Mouse (Mus musculus): ENCODE results near the gene Foxo3. TPM values are rescaled to one million over a fixed set of nuclear protein-coding genes. Genes with fewer than 3 reads are reported as not detected.

The Foxo3 gene
- polyA plus RNA-seq, 1 experiment from 2014 or later: 7.0 TPM

GRCm38 (mm10) chr10:42210641-42211040 lies 65.9 kb downstream of the Foxo3 start:
- ATAC-seq (replicated peaks; ENCODE audit: low FRiP score): no peak
- no peak overlapping the region for H3K9ac ChIP-seq
- H3K4me1 ChIP-seq: peaks cover 9% of the 10 kb centered on the region
- no peak overlapping the region for H3K4me3 ChIP-seq (replicated peaks)
- no peak overlapping the region for H3K27ac ChIP-seq
- no peak overlapping the region for H3K4me2 ChIP-seq
- peaks cover 5% of the 10 kb centered on the region; the same call in 1 of the 2 replicates for H3K36me3 ChIP-seq
- no peaks in the 10 kb centered on the region for H3K9me3 ChIP-seq (replicated peaks)
- WGBS: 61% methylated on average over 2 of the region's 2 CpGs
- no peaks in the 10 kb centered on the region for H3K27me3 ChIP-seq

GRCm38 (mm10) chr10:42209809-42210208 lies 66.7 kb downstream of the Foxo3 start:
- no peak for ATAC-seq (replicated peaks; ENCODE audit: low FRiP score)
- H3K27ac ChIP-seq: no peak overlapping the region
- H3K4me1 ChIP-seq: peaks cover 14% of the 10 kb centered on the region
- H3K9me3 ChIP-seq (replicated peaks): no peaks in the 10 kb centered on the region
- H3K36me3 ChIP-seq: peaks cover 5% of the 10 kb centered on the region; the same call in 1 of the 2 replicates
- H3K27me3 ChIP-seq: no peaks in the 10 kb centered on the region
- no peak overlapping the region for H3K9ac ChIP-seq
- 67% methylated on average over 6 of the region's 6 CpGs for WGBS
- H3K4me3 ChIP-seq (replicated peaks): no peak overlapping the region
- no peak overlapping the region for H3K4me2 ChIP-seq

- no peak overlapping the region for H3K27ac ChIP-seq
- WGBS: 93% methylated on average over 12 of the region's 12 CpGs
- no peak overlapping the region for H3K4me2 ChIP-seq
- no peak overlapping the region for H3K9ac ChIP-seq
- no peak overlapping the region for H3K4me3 ChIP-seq (replicated peaks)
- H3K27me3 ChIP-seq: no peaks in the 10 kb centered on the region
- peaks cover 2% of the 10 kb centered on the region; the same call in 1 of the 2 replicates for H3K36me3 ChIP-seq
- H3K4me1 ChIP-seq: peaks cover 36% of the 10 kb centered on the region
- ATAC-seq (replicated peaks; ENCODE audit: low FRiP score): no peak
- no peaks in the 10 kb centered on the region for H3K9me3 ChIP-seq (replicated peaks)
Measured at GRCm38 (mm10) chr10:42207612-42208011, 68.9 kb downstream of the Foxo3 start.

- H3K9ac ChIP-seq: no peak overlapping the region
- H3K36me3 ChIP-seq: peaks cover 2% of the 10 kb centered on the region; the same call in 1 of the 2 replicates
- peaks cover 34% of the 10 kb centered on the region for H3K4me1 ChIP-seq
- H3K9me3 ChIP-seq (replicated peaks): no peaks in the 10 kb centered on the region
- H3K4me3 ChIP-seq (replicated peaks): no peak overlapping the region
- 60% methylated on average over 20 of the region's 20 CpGs for whole genome bisulfite sequencing
- H3K27ac ChIP-seq: peak overlapping the region; percentile 71
- no peaks in the 10 kb centered on the region for H3K27me3 ChIP-seq
- no peak overlapping the region for H3K4me2 ChIP-seq
- ATAC-seq (replicated peaks; ENCODE audit: low FRiP score): no peak; the same call in 1 of the 2 replicates
Measured at GRCm38 (mm10) chr10:42204768-42205412, 71.7 kb downstream of the Foxo3 start.

GRCm38 (mm10) chr10:42203321-42204155 lies 73.0 kb downstream of the Foxo3 start:
- no peak for ATAC-seq (replicated peaks; ENCODE audit: low FRiP score)
- Histone ChIP-seq H3K4me1 (peaks cover 36% of the 10 kb centered on the region), H3K27ac (peak overlapping the region; percentile 71), H3K4me3 (replicated peaks) (no peak overlapping the region), H3K4me2 (no peak overlapping the region), H3K9me3 (replicated peaks) (no peaks in the 10 kb centered on the region), H3K36me3 (peaks cover 2% of the 10 kb centered on the region; the same call in 1 of the 2 replicates), H3K9ac (no peak overlapping the region), H3K27me3 (no peaks in the 10 kb centered on the region)
- WGBS: 44% methylated on average over 18 of the region's 18 CpGs

GRCm38 (mm10) chr10:42202561-42202960 lies 74.0 kb downstream of the Foxo3 start:
- 60% methylated on average over 8 of the region's 8 CpGs for whole genome bisulfite sequencing
- Histone ChIP-seq H3K27me3 (no peaks in the 10 kb centered on the region), H3K36me3 (peaks cover 6% of the 10 kb centered on the region), H3K4me1 (peaks cover 36% of the 10 kb centered on the region), H3K27ac (peak overlapping the region; percentile 45), H3K9ac (no peak overlapping the region), H3K4me3 (replicated peaks) (no peak overlapping the region), H3K9me3 (replicated peaks) (peaks cover 2% of the 10 kb centered on the region; the same call in 1 of the 2 replicates), H3K4me2 (no peak overlapping the region)
- ATAC-seq (replicated peaks; ENCODE audit: low FRiP score): peak; percentile 72

- H3K27me3 ChIP-seq: no peaks in the 10 kb centered on the region
- 67% methylated on average over 3 of the region's 3 CpGs for whole genome bisulfite sequencing
- H3K36me3 ChIP-seq: peaks cover 32% of the 10 kb centered on the region
- no peak overlapping the region for H3K4me2 ChIP-seq
- H3K27ac ChIP-seq: no peak overlapping the region
- H3K9me3 ChIP-seq (replicated peaks): peaks cover 10% of the 10 kb centered on the region
- no peak overlapping the region for H3K4me3 ChIP-seq (replicated peaks)
- peaks cover 39% of the 10 kb centered on the region for H3K4me1 ChIP-seq
- no peak for ATAC-seq (replicated peaks; ENCODE audit: low FRiP score)
- no peak overlapping the region for H3K9ac ChIP-seq
Measured at GRCm38 (mm10) chr10:42199472-42199871, 77.1 kb downstream of the Foxo3 start.

GRCm38 (mm10) chr10:42198682-42199081 lies 77.9 kb downstream of the Foxo3 start:
- H3K4me2 ChIP-seq: no peak overlapping the region
- H3K9ac ChIP-seq: no peak overlapping the region
- peaks cover 32% of the 10 kb centered on the region for H3K36me3 ChIP-seq
- no peaks in the 10 kb centered on the region for H3K27me3 ChIP-seq
- no peak for ATAC-seq (replicated peaks; ENCODE audit: low FRiP score)
- 83% methylated on average over 3 of the region's 3 CpGs for WGBS
- H3K4me3 ChIP-seq (replicated peaks): no peak overlapping the region
- H3K4me1 ChIP-seq: peaks cover 35% of the 10 kb centered on the region
- no peak overlapping the region for H3K27ac ChIP-seq
- H3K9me3 ChIP-seq (replicated peaks): peaks cover 10% of the 10 kb centered on the region

- Histone ChIP-seq H3K9ac (no peak overlapping the region), H3K4me1 (peaks cover 36% of the 10 kb centered on the region), H3K36me3 (peaks cover 36% of the 10 kb centered on the region), H3K27ac (no peak overlapping the region), H3K27me3 (no peaks in the 10 kb centered on the region), H3K4me3 (replicated peaks) (no peak overlapping the region), H3K4me2 (no peak overlapping the region), H3K9me3 (replicated peaks) (peaks cover 10% of the 10 kb centered on the region)
- 77% methylated on average over 6 of the region's 6 CpGs for WGBS
- ATAC-seq (replicated peaks; ENCODE audit: low FRiP score): no peak
Measured at GRCm38 (mm10) chr10:42194784-42195183, 81.8 kb downstream of the Foxo3 start.

GRCm38 (mm10) chr10:42193981-42194380 lies 82.6 kb downstream of the Foxo3 start:
- Histone ChIP-seq H3K27ac (no peak overlapping the region), H3K9ac (no peak overlapping the region), H3K4me1 (peaks cover 41% of the 10 kb centered on the region), H3K36me3 (peaks cover 36% of the 10 kb centered on the region), H3K27me3 (no peaks in the 10 kb centered on the region), H3K9me3 (replicated peaks) (peaks cover 10% of the 10 kb centered on the region), H3K4me3 (replicated peaks) (no peak overlapping the region), H3K4me2 (no peak overlapping the region)
- 75% methylated on average over 4 of the region's 4 CpGs for WGBS
- ATAC-seq (replicated peaks; ENCODE audit: low FRiP score): no peak

GRCm38 (mm10) chr10:42192951-42193350 lies 83.6 kb downstream of the Foxo3 start:
- Histone ChIP-seq H3K27me3 (no peaks in the 10 kb centered on the region), H3K4me2 (no peak overlapping the region), H3K27ac (no peak overlapping the region), H3K4me1 (peaks cover 51% of the 10 kb centered on the region), H3K4me3 (replicated peaks) (no peak overlapping the region), H3K9ac (no peak overlapping the region), H3K9me3 (replicated peaks) (peaks cover 10% of the 10 kb centered on the region), H3K36me3 (peaks cover 34% of the 10 kb centered on the region)
- ATAC-seq (replicated peaks; ENCODE audit: low FRiP score): no peak
- WGBS: 21% methylated on average over 6 of the region's 6 CpGs

- Histone ChIP-seq H3K27ac (no peak overlapping the region), H3K9ac (no peak overlapping the region), H3K4me1 (peaks cover 44% of the 10 kb centered on the region), H3K9me3 (replicated peaks) (no peaks in the 10 kb centered on the region), H3K27me3 (no peaks in the 10 kb centered on the region), H3K4me3 (replicated peaks) (no peak overlapping the region), H3K4me2 (no peak overlapping the region), H3K36me3 (peaks cover 16% of the 10 kb centered on the region)
- WGBS: 46% methylated on average over 13 of the region's 13 CpGs
- ATAC-seq (replicated peaks; ENCODE audit: low FRiP score): no peak
Measured at GRCm38 (mm10) chr10:42189674-42190434, 86.7 kb downstream of the Foxo3 start.

Measured in kidney, embryonic 15.5 days (tissue).